Mouse (Mus musculus) midbrain, embryonic 15.5 days (tissue): Measurements from ENCODE around the gene Defb46. TPM values are rescaled to one million over a fixed set of nuclear protein-coding genes. Genes with fewer than 3 reads are reported as not detected.

Source experiments
- ATAC-seq: fragments of 200-750 bp; cut with Nextera tagmentation; replicated peaks from 2 replicates; pipeline ENCODE4 v1.8.0; 2017; ENCODE audit warnings: moderate TSS enrichment
- H3K27ac ChIP-seq: fragments of 300-500 bp; sonication (generic); 2 replicates; pipeline ENCODE4 v1.5.1; 2015; ENCODE audit warnings: mild to moderate bottlenecking, inconsistent platforms
- H3K27me3 ChIP-seq: fragments of 300-500 bp; sonication (generic); replicated peaks from 2 replicates; pipeline ENCODE4 v1.6.1; 2015; ENCODE audit warnings: inconsistent platforms
- H3K36me3 ChIP-seq: fragments of 300-500 bp; sonication (generic); replicated peaks from 2 replicates; pipeline ENCODE4 v1.6.1; 2015; ENCODE audit warnings: inconsistent platforms
- H3K4me1 ChIP-seq: fragments of 300-500 bp; sonication (generic); 2 replicates; pipeline ENCODE4 v1.6.1; 2015; ENCODE audit warnings: inconsistent platforms
- H3K4me2 ChIP-seq: fragments of 300-500 bp; sonication (generic); 2 replicates; pipeline ENCODE4 v1.6.1; 2015; ENCODE audit warnings: inconsistent platforms, mild to moderate bottlenecking, moderate library complexity
- H3K4me3 ChIP-seq: fragments of 300-500 bp; sonication (generic); 2 replicates; pipeline ENCODE4 v1.5.1; 2015; ENCODE audit warnings: mild to moderate bottlenecking, inconsistent platforms
- H3K9ac ChIP-seq: fragments of 300-500 bp; sonication (generic); 2 replicates; pipeline ENCODE4 v1.6.1; 2015; ENCODE audit warnings: mild to moderate bottlenecking, inconsistent platforms
- H3K9me3 ChIP-seq: fragments of 300-500 bp; sonication (generic); 2 replicates; pipeline ENCODE4 v1.6.1; 2016; ENCODE audit warnings: inconsistent platforms
- WGBS: fragments of 180-500 bp; shearing (Covaris S2); methylation state at CpG from one replicate; pipeline ENCODE4 v1.1.7; 2015; ENCODE audit warnings: mixed read lengths; 5-methylcytosine and 5-hydroxymethylcytosine counted together
- polyA plus RNA-seq: library from polyadenylated mRNA; unstranded; fragments of >200 nt; fragmentation: Nextera tagmentation; extraction: Ambion mirVana; gene quantifications from 2 replicates; pipeline ENCODE4 v1.2.1, GENCODE M21; 2015

Defb46 gene
- not detected in 2 replicates for polyA plus RNA-seq

- 79% methylated on average over 2 of the region's 2 CpGs for WGBS
- no peak within 1 kb of the TSS for H3K27ac ChIP-seq
- H3K9ac ChIP-seq = no peak within 1 kb of the TSS
- no peaks in the 10 kb centered on the region for H3K36me3 ChIP-seq
- no peak within 1 kb of the TSS for H3K4me3 ChIP-seq
- no peaks in the 10 kb centered on the region; the same call in 1 of the 2 replicates for H3K9me3 ChIP-seq
- no peaks in the 10 kb centered on the region for H3K27me3 ChIP-seq
- no peak for ATAC-seq
- H3K4me2 ChIP-seq = no peak within 1 kb of the TSS
- H3K4me1 ChIP-seq = no peaks in the 10 kb centered on the region
These were observed at the start of gene Defb46 for GRCm38 (mm10) chr8:19239616-19240015. TSS of gene Defb46 (plus strand) at chr8:19239916.

- no peaks in the 10 kb centered on the region for H3K27me3 ChIP-seq
- no peak within 1 kb of the TSS for H3K27ac ChIP-seq
- no peak within 1 kb of the TSS for H3K4me2 ChIP-seq
- 66% methylated on average over 1 of the region's 1 CpGs for WGBS
- H3K9ac ChIP-seq = no peak within 1 kb of the TSS
- H3K4me1 ChIP-seq = no peaks in the 10 kb centered on the region
- no peaks in the 10 kb centered on the region for H3K9me3 ChIP-seq
- no peak for ATAC-seq
- H3K4me3 ChIP-seq = no peak within 1 kb of the TSS
- H3K36me3 ChIP-seq = no peaks in the 10 kb centered on the region
These were observed 14.6 kb upstream of the Defb46 start, which contains the start of gene Defb6 for GRCm38 (mm10) chr8:19225161-19225560. TSS of gene Defb6 (plus strand) at chr8:19225478.

DNA sequence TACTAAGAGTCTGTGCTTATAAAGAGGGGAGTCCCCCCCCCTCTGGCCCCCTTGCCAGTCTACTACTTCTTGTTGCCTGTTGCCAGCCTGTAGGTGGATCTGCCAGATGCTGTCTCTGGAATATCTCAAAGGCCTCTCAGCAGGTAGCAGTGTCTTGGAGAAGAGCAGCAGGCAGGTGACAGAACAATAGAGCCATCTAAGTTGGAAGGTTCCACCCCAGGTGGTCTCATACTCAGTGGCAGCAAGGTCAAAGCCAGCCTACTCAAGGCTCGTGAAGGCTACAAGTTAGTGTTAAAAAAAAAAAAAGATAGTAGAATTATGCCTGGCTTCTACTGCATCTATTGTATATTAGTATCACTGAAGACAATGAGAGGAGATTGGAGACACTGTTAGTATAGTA, 1.6 kb upstream of the Defb46 start:
- H3K36me3 ChIP-seq = no peaks in the 10 kb centered on the region
- no peak overlapping the region for H3K27ac ChIP-seq
- no peaks in the 10 kb centered on the region for H3K27me3 ChIP-seq
- 70% methylated on average over 1 of the region's 1 CpGs for WGBS
- H3K4me1 ChIP-seq = no peaks in the 10 kb centered on the region
- H3K9ac ChIP-seq = no peak overlapping the region
- H3K4me3 ChIP-seq = no peak overlapping the region
- no peaks in the 10 kb centered on the region; the same call in 1 of the 2 replicates for H3K9me3 ChIP-seq
- H3K4me2 ChIP-seq = no peak overlapping the region
- ATAC-seq = no peak

GRCm38 (mm10) chr8:19247280-19247679, 7.6 kb downstream of the Defb46 start, which contains the start of gene Defb5:
TSS of gene Defb5 (plus strand) at chr8:19247580.
- Histone ChIP-seq H3K9me3 (no peaks in the 10 kb centered on the region), H3K27ac (no peak within 1 kb of the TSS), H3K4me3 (no peak within 1 kb of the TSS), H3K4me2 (no peak within 1 kb of the TSS), H3K9ac (no peak within 1 kb of the TSS), H3K36me3 (no peaks in the 10 kb centered on the region), H3K4me1 (no peaks in the 10 kb centered on the region), H3K27me3 (no peaks in the 10 kb centered on the region)
- WGBS = 90% methylated on average over 5 of the region's 5 CpGs
- no peak for ATAC-seq

DNA sequence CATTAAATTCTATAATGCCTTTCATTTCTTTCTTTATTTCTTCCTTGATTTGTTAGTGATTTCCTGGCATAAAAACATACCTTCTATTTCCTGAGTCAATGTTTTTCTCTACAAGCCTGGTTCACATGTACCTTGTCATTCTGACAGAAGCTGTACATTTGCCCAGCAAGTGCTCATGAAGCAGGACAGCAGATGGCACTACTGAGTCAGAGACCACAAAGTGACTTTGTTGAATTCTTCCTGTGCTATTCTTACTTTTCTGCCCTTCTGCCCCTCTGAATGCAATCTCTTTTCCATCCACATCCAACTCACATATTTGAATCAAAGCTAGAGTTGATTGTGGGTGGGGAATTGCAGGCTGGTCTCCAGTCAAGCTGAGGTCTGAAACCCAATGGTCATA, 18.4 kb downstream of the Defb46 start:
- Histone ChIP-seq H3K9me3 (no peaks in the 10 kb centered on the region; the same call in 1 of the 2 replicates), H3K36me3 (no peaks in the 10 kb centered on the region), H3K27me3 (no peaks in the 10 kb centered on the region), H3K4me2 (no peak overlapping the region), H3K27ac (no peak overlapping the region), H3K4me3 (no peak overlapping the region), H3K4me1 (no peaks in the 10 kb centered on the region), H3K9ac (no peak overlapping the region)
- ATAC-seq = no peak

GRCm38 (mm10) chr8:19259667-19260066, 20.0 kb downstream of the Defb46 start:
- Histone ChIP-seq H3K4me2 (no peak overlapping the region), H3K27ac (no peak overlapping the region), H3K9me3 (no peaks in the 10 kb centered on the region; the same call in 1 of the 2 replicates), H3K9ac (no peak overlapping the region), H3K36me3 (no peaks in the 10 kb centered on the region), H3K27me3 (no peaks in the 10 kb centered on the region), H3K4me3 (no peak overlapping the region), H3K4me1 (no peaks in the 10 kb centered on the region)
- ATAC-seq = no peak
- 50% methylated on average over 3 of the region's 3 CpGs for WGBS

Other genes starting within 250 kb of the Defb46 start
- gene Defb37, start 248.9 kb upstream of the Defb46 start, polyA plus RNA-seq = not detected in 2 replicates
- gene Defb38, start 213.3 kb upstream of the Defb46 start, polyA plus RNA-seq = not detected in 2 replicates
- not detected in 2 replicates for gene Defb39, start 175.1 kb upstream of the Defb46 start, polyA plus RNA-seq
- gene Defb12, start 125.1 kb upstream of the Defb46 start, polyA plus RNA-seq = not detected in 2 replicates
- not detected in 2 replicates for gene Defb34, start 116.2 kb upstream of the Defb46 start, polyA plus RNA-seq
- gene Gm45826, start 99.1 kb upstream of the Defb46 start, polyA plus RNA-seq = not detected in 2 replicates
- gene Defb14, start 45.6 kb upstream of the Defb46 start, polyA plus RNA-seq = not detected in 2 replicates
- not detected in 2 replicates for gene Defb4, start 41.2 kb upstream of the Defb46 start, polyA plus RNA-seq
- not detected in 2 replicates for gene Defb6, start 14.4 kb upstream of the Defb46 start, polyA plus RNA-seq
- not detected in 2 replicates for gene Defb5, start 7.7 kb downstream of the Defb46 start, polyA plus RNA-seq
- not detected in 2 replicates for gene Defb3, start 53.4 kb downstream of the Defb46 start, polyA plus RNA-seq
- gene Defb8, start 207.7 kb downstream of the Defb46 start, polyA plus RNA-seq = not detected in 2 replicates